In the genomic region with DNA sequence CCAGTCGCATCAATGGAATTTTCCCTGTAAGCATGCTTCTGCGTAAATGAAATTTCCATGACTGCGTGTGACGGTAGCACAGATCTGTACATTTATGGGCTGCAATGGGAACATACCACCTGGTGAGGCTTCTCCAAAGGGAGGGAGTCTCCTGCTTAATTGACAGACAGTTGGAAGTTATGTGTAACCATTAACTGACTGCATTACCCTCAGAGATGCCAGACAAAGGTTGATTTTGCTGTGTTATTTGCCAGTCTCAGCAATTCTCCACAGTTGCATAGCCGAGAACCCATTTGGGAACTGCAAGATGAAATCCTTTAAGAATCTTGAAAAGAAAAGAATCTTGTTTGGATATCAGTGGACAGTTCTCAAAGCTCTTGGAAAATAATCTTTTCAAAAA, we compare ENCODE assay signal across 24 mouse cellular contexts. TPM values are rescaled to one million over a fixed set of nuclear protein-coding genes. Genes with fewer than 3 reads are reported as not detected.
"Had no signal": no experiment of that assay in that cellular context is flagged by ENCODE, and none has a peak within 500 bp of the region (broad histone marks: within the 10 kb centered on the region; RNA-seq: fewer than 3 reads in every experiment).

No protein-coding gene starts in this region.

- H3K9ac ChIP-seq: liver, embryonic 14.5 days; lung, embryonic 14.5 days; neural tube, embryonic 13.5 days; neural tube, embryonic 15.5 days had no signal

- DNase-seq: lung, adult 18-20 months; lung, embryonic 14.5 days; lung, postnatal 10 days; lung, postnatal 4 days; midbrain, embryonic 14.5 days; retina, postnatal 1 day; right cerebral cortex, adult 18-20 months; right cerebral cortex, postnatal 25 days; right cerebral cortex, postnatal 4 days; spleen, adult 18-20 months; thymus, adult 18-20 months; thymus, postnatal 14 days; thymus, postnatal 36 days had no signal

- H3K4me2 ChIP-seq: lung, embryonic 14.5 days; neural tube, embryonic 13.5 days; neural tube, embryonic 15.5 days had no signal

- ATAC-seq: midbrain, embryonic 16.5 days had no signal

- H3K4me3 ChIP-seq: midbrain, embryonic 10.5 days; myocyte; neural tube, embryonic 13.5 days; neural tube, embryonic 15.5 days had no signal

- H3K27ac ChIP-seq: liver, embryonic 14.5 days; midbrain, embryonic 10.5 days; neural tube, embryonic 13.5 days; neural tube, embryonic 15.5 days had no signal

- H3K9me3 ChIP-seq: midbrain, embryonic 10.5 days; neural tube, embryonic 13.5 days; neural tube, embryonic 15.5 days had no signal

- H3K27me3 ChIP-seq: neural tube, embryonic 13.5 days; neural tube, embryonic 15.5 days had no signal

RNA-seq across cellular contexts. Expression of a gene that starts 16.4 kb away (rescaled TPM):
- polyA plus RNA-seq: liver, embryonic 14.5 days; liver, embryonic 16.5 days; lung, embryonic 16.5 days; midbrain, embryonic 10.5 days; midbrain, embryonic 14.5 days; midbrain, embryonic 16.5 days; myocyte; neural tube, embryonic 13.5 days; small intestine, adult 2 months; stomach, embryonic 14.5 days; thymus, postnatal 0 days had no signal
